Mouse (Mus musculus) liver, adult (tissue): ENCODE results near the gene Spi1.

Experiments
- GATA4 ChIP-seq: IDR thresholded peaks from 2 replicates; pipeline ENCODE4 v1.6.1; 2014; ENCODE audit warnings: mild to moderate bottlenecking, low read length; ENCODE audit not compliant: insufficient replicate concordance

Gene Spi1

GRCm38 (mm10) chr2:91121497-91121896 lies 39.3 kb downstream of the Spi1 start:
- no peak for TF ChIP-seq GATA4

GRCm38 (mm10) chr2:91123521-91123920 lies 41.3 kb downstream of the Spi1 start:
- no peak for TF ChIP-seq GATA4

GRCm38 (mm10) chr2:91125101-91125500 lies 42.9 kb downstream of the Spi1 start:
- no peak for TF ChIP-seq GATA4

GRCm38 (mm10) chr2:91128761-91129160 lies 46.6 kb downstream of the Spi1 start:
- no peak for TF ChIP-seq GATA4

- TF ChIP-seq GATA4, result no peak
Measured at GRCm38 (mm10) chr2:91130126-91130525, 47.9 kb downstream of the Spi1 start.

GRCm38 (mm10) chr2:91131251-91131650 lies 49.1 kb downstream of the Spi1 start:
- no peak for TF ChIP-seq GATA4

- TF ChIP-seq GATA4, result no peak
Measured at GRCm38 (mm10) chr2:91132035-91132434, 49.8 kb downstream of the Spi1 start.

- TF ChIP-seq GATA4, result no peak
Measured at GRCm38 (mm10) chr2:91136513-91137412, 54.6 kb downstream of the Spi1 start.

GRCm38 (mm10) chr2:91137481-91137880 lies 55.3 kb downstream of the Spi1 start:
- no peak for TF ChIP-seq GATA4

- TF ChIP-seq GATA4, result no peak
Measured at GRCm38 (mm10) chr2:91139311-91139710, 57.1 kb downstream of the Spi1 start.

- no peak for TF ChIP-seq GATA4
Measured at GRCm38 (mm10) chr2:91139764-91140163, 57.6 kb downstream of the Spi1 start.

GRCm38 (mm10) chr2:91142920-91143319 lies 60.7 kb downstream of the Spi1 start:
- TF ChIP-seq GATA4, result no peak

GRCm38 (mm10) chr2:91143401-91143800 lies 61.2 kb downstream of the Spi1 start:
- TF ChIP-seq GATA4, result no peak

GRCm38 (mm10) chr2:91148101-91148500 lies 65.9 kb downstream of the Spi1 start:
- no peak for TF ChIP-seq GATA4

- TF ChIP-seq GATA4, result no peak
Measured at GRCm38 (mm10) chr2:91151331-91151730, 69.1 kb downstream of the Spi1 start.

- peak; percentile 91 for TF ChIP-seq GATA4
Measured at GRCm38 (mm10) chr2:91152885-91153377, 70.7 kb downstream of the Spi1 start.

- no peak for TF ChIP-seq GATA4
Measured at GRCm38 (mm10) chr2:91154091-91154490, 71.9 kb downstream of the Spi1 start.
